Mouse (Mus musculus): ENCODE results near the gene Spon1. TPM values are rescaled to one million over a fixed set of nuclear protein-coding genes. Genes with fewer than 3 reads are reported as not detected.

The Spon1 gene
- polyA plus RNA-seq, 1 experiment, result 43.4 TPM

- peak; percentile 59 for DNase-seq (ENCODE audit: low read depth)
- TF ChIP-seq CTCF (IDR thresholded peaks at IDR 0.05; ENCODE audit: borderline replicate concordance, extremely low read depth, insufficient read depth, insufficient read length), result no peak
- no peak for TF ChIP-seq POLR2A (IDR thresholded peaks at IDR 0.05; ENCODE audit: borderline replicate concordance, extremely low read depth, insufficient read depth, insufficient read length, poor library complexity, severe bottlenecking)
Measured at GRCm38 (mm10) chr7:114042973-114043928, 277.5 kb downstream of the Spon1 start.

- TF ChIP-seq CTCF (IDR thresholded peaks at IDR 0.05; ENCODE audit: borderline replicate concordance, extremely low read depth, insufficient read depth, insufficient read length) (no peak), POLR2A (IDR thresholded peaks at IDR 0.05; ENCODE audit: borderline replicate concordance, extremely low read depth, insufficient read depth, insufficient read length, poor library complexity, severe bottlenecking) (no peak)
- no peak for DNase-seq (ENCODE audit: low read depth)
Measured at GRCm38 (mm10) chr7:114043929-114044549, 278.2 kb downstream of the Spon1 start.

- no peak for DNase-seq (ENCODE audit: low read depth)
- no peak for TF ChIP-seq CTCF (IDR thresholded peaks at IDR 0.05; ENCODE audit: borderline replicate concordance, extremely low read depth, insufficient read depth, insufficient read length)
- no peak for TF ChIP-seq POLR2A (IDR thresholded peaks at IDR 0.05; ENCODE audit: borderline replicate concordance, extremely low read depth, insufficient read depth, insufficient read length, poor library complexity, severe bottlenecking)
Measured at GRCm38 (mm10) chr7:114045814-114046213, 280.0 kb downstream of the Spon1 start.

- TF ChIP-seq POLR2A (IDR thresholded peaks at IDR 0.05; ENCODE audit: borderline replicate concordance, extremely low read depth, insufficient read depth, insufficient read length, poor library complexity, severe bottlenecking) (no peak), CTCF (IDR thresholded peaks at IDR 0.05; ENCODE audit: borderline replicate concordance, extremely low read depth, insufficient read depth, insufficient read length) (no peak)
- no peak for DNase-seq (ENCODE audit: low read depth)
Measured at GRCm38 (mm10) chr7:114053720-114054119, 287.9 kb downstream of the Spon1 start.

GRCm38 (mm10) chr7:114058166-114058565 is 292.4 kb downstream of the Spon1 start:
- DNase-seq (ENCODE audit: low read depth), result peak; percentile 55

GRCm38 (mm10) chr7:114058927-114059441 is 293.2 kb downstream of the Spon1 start:
- DNase-seq (ENCODE audit: low read depth), result peak; percentile 64
- no peak for TF ChIP-seq POLR2A (IDR thresholded peaks at IDR 0.05; ENCODE audit: borderline replicate concordance, extremely low read depth, insufficient read depth, insufficient read length, poor library complexity, severe bottlenecking)
- TF ChIP-seq CTCF (IDR thresholded peaks at IDR 0.05; ENCODE audit: borderline replicate concordance, extremely low read depth, insufficient read depth, insufficient read length), result no peak

More at GRCm38 (mm10) chr7:114058166-114058565, 292.4 kb downstream of the Spon1 start:
- TF ChIP-seq CTCF (IDR thresholded peaks at IDR 0.05; ENCODE audit: borderline replicate concordance, extremely low read depth, insufficient read depth, insufficient read length), result no peak
- no peak for TF ChIP-seq POLR2A (IDR thresholded peaks at IDR 0.05; ENCODE audit: borderline replicate concordance, extremely low read depth, insufficient read depth, insufficient read length, poor library complexity, severe bottlenecking)

GRCm38 (mm10) chr7:114060445-114060844 is 294.6 kb downstream of the Spon1 start:
- DNase-seq (ENCODE audit: low read depth), result no peak
- no peak for TF ChIP-seq POLR2A (IDR thresholded peaks at IDR 0.05; ENCODE audit: borderline replicate concordance, extremely low read depth, insufficient read depth, insufficient read length, poor library complexity, severe bottlenecking)
- no peak for TF ChIP-seq CTCF (IDR thresholded peaks at IDR 0.05; ENCODE audit: borderline replicate concordance, extremely low read depth, insufficient read depth, insufficient read length)

- no peak for TF ChIP-seq POLR2A (IDR thresholded peaks at IDR 0.05; ENCODE audit: borderline replicate concordance, extremely low read depth, insufficient read depth, insufficient read length, poor library complexity, severe bottlenecking)
- no peak for TF ChIP-seq CTCF (IDR thresholded peaks at IDR 0.05; ENCODE audit: borderline replicate concordance, extremely low read depth, insufficient read depth, insufficient read length)
- DNase-seq (ENCODE audit: low read depth), result no peak
Measured at GRCm38 (mm10) chr7:114062451-114062850, 296.7 kb downstream of the Spon1 start.

- DNase-seq (ENCODE audit: low read depth), result no peak
- TF ChIP-seq POLR2A (IDR thresholded peaks at IDR 0.05; ENCODE audit: borderline replicate concordance, extremely low read depth, insufficient read depth, insufficient read length, poor library complexity, severe bottlenecking) (no peak), CTCF (IDR thresholded peaks at IDR 0.05; ENCODE audit: borderline replicate concordance, extremely low read depth, insufficient read depth, insufficient read length) (no peak)
Measured at GRCm38 (mm10) chr7:114063534-114063933, 297.7 kb downstream of the Spon1 start.

GRCm38 (mm10) chr7:114063966-114064365 is 298.2 kb downstream of the Spon1 start:
- TF ChIP-seq CTCF (IDR thresholded peaks at IDR 0.05; ENCODE audit: borderline replicate concordance, extremely low read depth, insufficient read depth, insufficient read length), result no peak
- TF ChIP-seq POLR2A (IDR thresholded peaks at IDR 0.05; ENCODE audit: borderline replicate concordance, extremely low read depth, insufficient read depth, insufficient read length, poor library complexity, severe bottlenecking), result no peak

More at GRCm38 (mm10) chr7:114063966-114064365, 298.2 kb downstream of the Spon1 start:
- DNase-seq (ENCODE audit: low read depth), result no peak
